Mouse (Mus musculus): ENCODE data around the gene Lin7c. TPM values are rescaled to one million over a fixed set of nuclear protein-coding genes. Genes with fewer than 3 reads are reported as not detected.

Lin7c gene
- total and polyA plus RNA-seq, 3 experiments = 6.9 to 43.6 (median 43.3) TPM

- no peaks in the 10 kb centered on the region for H3K27me3 ChIP-seq (ENCODE audit: control insufficient read depth, insufficient read depth, low read length)
- H3K9ac ChIP-seq (ENCODE audit: low read depth, low read length) = no peak overlapping the region
- no peak overlapping the region for H3K4me3 ChIP-seq
- H3K36me3 ChIP-seq (ENCODE audit: control insufficient read depth, insufficient read depth, low read length) = peaks cover 5% of the 10 kb centered on the region; the same call in 1 of the 2 replicates
- H3K79me2 ChIP-seq (replicated peaks; ENCODE audit: control insufficient read depth, insufficient read depth, low read length) = 0 out of 2 replicates have a peak, but pooled peaks cover 1% of the 10 kb centered on the region
- intact Hi-C loops (cut with DNase I) = no loop called here
- 67% methylated on average over 3 of the region's 3 CpGs for WGBS
- no peak for DNase-seq
- H3K27ac ChIP-seq = no peak overlapping the region
- H3K4me1 ChIP-seq (ENCODE audit: control insufficient read depth, insufficient read depth, low read length) = peaks cover 5% of the 10 kb centered on the region
- TF ChIP-seq EP300 (IDR thresholded peaks at IDR 0.05; ENCODE audit: insufficient read depth, low read depth, low read length) (no peak), CTCF (IDR thresholded peaks at IDR 0.05) (no peak), POLR2A (IDR thresholded peaks at IDR 0.05; ENCODE audit: insufficient read depth, low read depth, low read length) (no peak)
These were observed 32.4 kb downstream of the Lin7c start for GRCm38 (mm10) chr2:109923031-109923430.

- Histone ChIP-seq H3K27me3 (ENCODE audit: control insufficient read depth, insufficient read depth, low read length) (no peaks in the 10 kb centered on the region), H3K36me3 (ENCODE audit: control insufficient read depth, insufficient read depth, low read length) (peaks cover 5% of the 10 kb centered on the region; the same call in 1 of the 2 replicates), H3K4me3 (no peak overlapping the region), H3K9ac (ENCODE audit: low read depth, low read length) (no peak overlapping the region), H3K4me1 (ENCODE audit: control insufficient read depth, insufficient read depth, low read length) (peaks cover 2% of the 10 kb centered on the region), H3K79me2 (replicated peaks; ENCODE audit: control insufficient read depth, insufficient read depth, low read length) (0 out of 2 replicates have a peak, but pooled peaks cover 1% of the 10 kb centered on the region), H3K27ac (no peak overlapping the region)
- no peak for TF ChIP-seq CTCF (IDR thresholded peaks at IDR 0.05)
- TF ChIP-seq POLR2A (IDR thresholded peaks at IDR 0.05; ENCODE audit: insufficient read depth, low read depth, low read length) = no peak
- TF ChIP-seq EP300 (IDR thresholded peaks at IDR 0.05; ENCODE audit: insufficient read depth, low read depth, low read length) = no peak
- intact Hi-C loops (cut with DNase I) = no loop called here
- DNase-seq = no peak
- WGBS = 95% methylated on average over 3 of the region's 3 CpGs
These were observed 33.3 kb downstream of the Lin7c start for GRCm38 (mm10) chr2:109923945-109924344.

GRCm38 (mm10) chr2:109926984-109927383 lies 36.3 kb downstream of the Lin7c start:
- H3K4me1 ChIP-seq (ENCODE audit: control insufficient read depth, insufficient read depth, low read length) = no peaks in the 10 kb centered on the region; the same call in 1 of the 2 replicates
- H3K4me3 ChIP-seq = no peak overlapping the region
- intact Hi-C loops (cut with DNase I) = no loop called here
- H3K27me3 ChIP-seq (ENCODE audit: control insufficient read depth, insufficient read depth, low read length) = no peaks in the 10 kb centered on the region
- no peak overlapping the region for H3K27ac ChIP-seq
- WGBS = 91% methylated on average over 4 of the region's 4 CpGs
- no peak overlapping the region for H3K9ac ChIP-seq (ENCODE audit: low read depth, low read length)
- no peaks in the 10 kb centered on the region for H3K36me3 ChIP-seq (ENCODE audit: control insufficient read depth, insufficient read depth, low read length)
- H3K79me2 ChIP-seq (replicated peaks; ENCODE audit: control insufficient read depth, insufficient read depth, low read length) = 0 out of 2 replicates have a peak, but pooled peaks cover 4% of the 10 kb centered on the region
- TF ChIP-seq EP300 (IDR thresholded peaks at IDR 0.05; ENCODE audit: insufficient read depth, low read depth, low read length) (no peak), CTCF (IDR thresholded peaks at IDR 0.05) (no peak), POLR2A (IDR thresholded peaks at IDR 0.05; ENCODE audit: insufficient read depth, low read depth, low read length) (no peak)
- no peak for DNase-seq

GRCm38 (mm10) chr2:109927446-109927845 lies 36.8 kb downstream of the Lin7c start:
- intact Hi-C loops (cut with DNase I) = no loop called here
- DNase-seq = no peak
- Histone ChIP-seq H3K79me2 (replicated peaks; ENCODE audit: control insufficient read depth, insufficient read depth, low read length) (0 out of 2 replicates have a peak, but pooled peaks cover 4% of the 10 kb centered on the region), H3K4me1 (ENCODE audit: control insufficient read depth, insufficient read depth, low read length) (no peaks in the 10 kb centered on the region; the same call in 1 of the 2 replicates), H3K4me3 (no peak overlapping the region), H3K36me3 (ENCODE audit: control insufficient read depth, insufficient read depth, low read length) (no peaks in the 10 kb centered on the region), H3K27ac (no peak overlapping the region), H3K27me3 (ENCODE audit: control insufficient read depth, insufficient read depth, low read length) (no peaks in the 10 kb centered on the region), H3K9ac (ENCODE audit: low read depth, low read length) (no peak overlapping the region)
- 90% methylated on average over 7 of the region's 7 CpGs for WGBS
- TF ChIP-seq POLR2A (IDR thresholded peaks at IDR 0.05; ENCODE audit: insufficient read depth, low read depth, low read length) (no peak), CTCF (IDR thresholded peaks at IDR 0.05) (no peak), EP300 (IDR thresholded peaks at IDR 0.05; ENCODE audit: insufficient read depth, low read depth, low read length) (no peak)

- intact Hi-C loops (cut with DNase I) = no loop called here
- Histone ChIP-seq H3K9ac (ENCODE audit: low read depth, low read length) (no peak overlapping the region), H3K4me1 (ENCODE audit: control insufficient read depth, insufficient read depth, low read length) (no peaks in the 10 kb centered on the region; the same call in 1 of the 2 replicates), H3K79me2 (replicated peaks; ENCODE audit: control insufficient read depth, insufficient read depth, low read length) (0 out of 2 replicates have a peak, but pooled peaks cover 4% of the 10 kb centered on the region), H3K4me3 (no peak overlapping the region), H3K36me3 (ENCODE audit: control insufficient read depth, insufficient read depth, low read length) (no peaks in the 10 kb centered on the region), H3K27ac (no peak overlapping the region), H3K27me3 (ENCODE audit: control insufficient read depth, insufficient read depth, low read length) (no peaks in the 10 kb centered on the region)
- TF ChIP-seq POLR2A (IDR thresholded peaks at IDR 0.05; ENCODE audit: insufficient read depth, low read depth, low read length) (no peak), CTCF (IDR thresholded peaks at IDR 0.05) (no peak), EP300 (IDR thresholded peaks at IDR 0.05; ENCODE audit: insufficient read depth, low read depth, low read length) (no peak)
- DNase-seq = no peak
These were observed 37.2 kb downstream of the Lin7c start for GRCm38 (mm10) chr2:109927876-109928275.

DNA sequence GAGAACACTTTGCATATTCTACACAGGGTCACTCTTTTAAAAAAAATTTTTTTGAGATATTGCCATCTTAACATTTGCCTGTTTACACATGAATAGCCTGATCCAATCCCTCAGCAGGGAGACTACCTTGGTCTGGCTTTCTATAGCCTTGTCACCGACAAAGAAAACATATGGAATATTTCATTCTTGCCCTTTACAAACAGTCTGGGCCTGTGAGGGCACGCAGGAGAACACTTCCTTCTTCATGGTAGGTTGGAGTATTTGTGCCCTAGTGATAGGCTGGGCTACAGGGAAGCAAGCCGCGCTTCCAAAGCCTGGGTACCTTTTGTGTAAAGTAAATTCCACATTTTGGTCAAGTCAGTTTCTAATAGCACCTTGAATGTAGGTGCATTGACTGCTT lies 38.1 kb downstream of the Lin7c start:
- H3K79me2 ChIP-seq (replicated peaks; ENCODE audit: control insufficient read depth, insufficient read depth, low read length) = 0 out of 2 replicates have a peak, but pooled peaks cover 4% of the 10 kb centered on the region
- no peak for DNase-seq
- no peak overlapping the region for H3K27ac ChIP-seq
- H3K4me1 ChIP-seq (ENCODE audit: control insufficient read depth, insufficient read depth, low read length) = no peaks in the 10 kb centered on the region; the same call in none of the 2 replicates
- TF ChIP-seq CTCF (IDR thresholded peaks at IDR 0.05) = no peak
- TF ChIP-seq POLR2A (IDR thresholded peaks at IDR 0.05; ENCODE audit: insufficient read depth, low read depth, low read length) = no peak
- TF ChIP-seq EP300 (IDR thresholded peaks at IDR 0.05; ENCODE audit: insufficient read depth, low read depth, low read length) = no peak
- no peaks in the 10 kb centered on the region for H3K36me3 ChIP-seq (ENCODE audit: control insufficient read depth, insufficient read depth, low read length)
- H3K9ac ChIP-seq (ENCODE audit: low read depth, low read length) = no peak overlapping the region
- 63% methylated on average over 4 of the region's 4 CpGs for WGBS
- intact Hi-C loops (cut with DNase I) = no loop called here
- H3K27me3 ChIP-seq (ENCODE audit: control insufficient read depth, insufficient read depth, low read length) = no peaks in the 10 kb centered on the region
- no peak overlapping the region for H3K4me3 ChIP-seq

All from heart, adult 2 months (tissue).